Mouse (Mus musculus) retina, embryonic 14.5 days (tissue): ENCODE results near the gene Tnpo3.
A peak's percentile ranks its signal among the peaks of the same experiment; 100 is the strongest.

ENCODE experiments used
- DNase-seq: peaks from one replicate; pipeline ENCODE4 v3.0.0-alpha.2; 2015; ENCODE audit warnings: low spot score

Tnpo3 gene

DNA sequence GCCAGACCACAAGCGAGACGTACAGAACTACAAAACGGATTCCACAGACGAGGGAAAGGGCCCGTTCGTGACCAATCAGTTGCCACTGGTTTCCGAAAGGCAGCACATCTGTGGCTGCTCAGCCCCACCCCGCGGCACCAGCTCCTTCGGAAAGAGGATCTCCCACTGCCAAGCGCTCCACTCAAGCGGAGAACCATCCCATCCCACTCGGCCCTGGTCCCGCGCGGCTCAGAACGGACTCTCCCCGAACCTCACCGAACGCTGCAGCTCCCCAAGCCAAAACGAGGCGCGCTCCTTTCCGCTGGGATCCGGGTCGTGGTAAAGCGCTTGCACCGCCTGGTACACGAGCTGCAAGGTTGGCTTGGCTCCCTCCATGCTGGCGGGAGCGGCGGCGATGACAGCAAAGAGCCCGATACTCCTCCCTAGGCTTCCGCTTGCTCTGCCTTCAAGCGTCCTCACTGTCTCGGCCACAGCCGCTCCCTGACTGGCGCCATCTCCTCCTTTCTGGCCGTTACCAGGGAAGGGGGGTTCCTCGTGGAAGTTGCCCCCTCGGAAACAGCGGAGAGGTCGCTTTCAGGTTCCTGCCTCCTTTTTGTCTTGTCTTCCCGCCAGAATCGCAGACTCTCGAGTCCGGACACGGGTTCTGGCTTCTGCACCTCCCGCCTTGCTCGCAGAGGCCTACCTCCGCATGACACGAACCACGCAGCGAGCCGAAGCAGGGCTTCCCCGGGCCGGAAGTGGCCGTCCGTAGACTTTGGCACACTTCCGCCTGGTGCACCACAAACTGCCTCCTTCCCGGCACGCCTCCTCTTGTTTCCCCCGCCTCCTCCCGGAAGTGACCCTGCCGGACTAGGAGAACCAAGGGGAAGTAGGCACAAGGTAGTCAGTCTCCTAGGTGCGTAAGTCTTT, at the start of gene Tnpo3:
TSS of gene Tnpo3 (minus strand) at position 777 of the 909 bp plus-strand sequence.
- DNase-seq, result peak; percentile 91

- no peak for DNase-seq
These were observed 49.2 kb upstream of the Tnpo3 start for GRCm38 (mm10) chr6:29658626-29659475.

GRCm38 (mm10) chr6:29653271-29653670, 43.6 kb upstream of the Tnpo3 start:
- DNase-seq, result no peak

DNA sequence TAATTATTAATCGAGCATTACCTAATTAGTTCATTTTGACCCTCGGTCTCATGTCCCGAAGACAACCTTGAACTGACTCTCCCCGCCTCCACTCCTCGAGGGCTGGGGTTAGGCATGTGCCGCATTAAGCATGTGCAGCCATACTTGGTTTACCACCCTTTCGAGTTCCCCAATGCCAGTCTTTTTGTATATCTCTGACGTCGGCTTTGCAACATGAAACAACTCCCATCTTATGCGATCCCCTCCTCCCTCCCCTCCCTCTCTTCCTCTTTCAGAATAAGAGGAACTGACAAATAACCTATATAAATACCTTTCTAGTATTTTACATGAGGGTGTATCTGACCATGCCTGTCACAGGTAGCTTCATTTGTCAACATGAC, 40.5 kb upstream of the Tnpo3 start:
- DNase-seq, result no peak

GRCm38 (mm10) chr6:29649494-29650169, 39.9 kb upstream of the Tnpo3 start:
- DNase-seq, result peak; percentile 91

- no peak for DNase-seq
These were observed 32.1 kb upstream of the Tnpo3 start for GRCm38 (mm10) chr6:29641816-29642215.

GRCm38 (mm10) chr6:29639580-29640419, 30.1 kb upstream of the Tnpo3 start:
- DNase-seq, result no peak

- no peak for DNase-seq
These were observed 29.3 kb upstream of the Tnpo3 start for GRCm38 (mm10) chr6:29638844-29639460.

GRCm38 (mm10) chr6:29637397-29638373, 28.0 kb upstream of the Tnpo3 start:
- DNase-seq, result no peak

- no peak for DNase-seq
These were observed 26.8 kb upstream of the Tnpo3 start for GRCm38 (mm10) chr6:29636322-29637092.

DNA sequence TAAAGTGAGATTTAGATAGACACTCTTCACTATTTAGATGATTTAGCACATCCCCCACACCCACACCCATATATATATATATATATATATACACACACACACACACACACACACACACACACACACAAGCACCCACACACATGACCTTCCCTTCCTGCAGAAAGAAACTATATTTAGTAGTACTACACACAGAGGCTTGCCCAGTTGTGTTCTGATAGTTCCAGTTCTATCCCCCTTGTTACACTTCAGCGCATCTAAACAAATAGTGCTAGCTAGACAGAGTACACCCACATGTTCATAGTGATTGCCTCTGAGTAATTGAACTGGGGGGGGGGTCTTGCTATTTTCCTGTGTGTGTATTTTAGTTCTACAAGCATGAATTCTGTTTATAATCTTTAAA, 24.9 kb upstream of the Tnpo3 start:
- no peak for DNase-seq

- DNase-seq, result no peak
These were observed 23.0 kb upstream of the Tnpo3 start for GRCm38 (mm10) chr6:29632552-29633292.

GRCm38 (mm10) chr6:29631751-29632551, 22.3 kb upstream of the Tnpo3 start:
- no peak for DNase-seq

DNA sequence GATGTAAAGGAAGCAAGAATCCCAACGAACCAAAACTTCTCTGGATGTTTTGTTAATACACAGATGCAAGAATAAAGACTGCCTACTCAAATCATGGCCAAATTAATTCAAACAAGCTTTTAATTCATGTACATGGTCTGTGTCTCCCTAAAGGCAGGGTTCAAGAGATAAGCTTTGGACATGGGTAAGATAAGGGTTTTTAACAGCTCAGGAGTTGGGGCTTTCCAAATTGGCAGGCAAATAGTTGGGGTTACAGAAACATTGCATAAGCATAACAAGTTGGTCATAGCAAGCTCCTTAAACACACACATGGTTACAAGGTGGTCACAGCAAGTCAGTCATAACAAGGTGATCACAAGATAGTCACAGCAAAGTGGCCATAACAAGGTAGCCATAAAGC, 20.5 kb upstream of the Tnpo3 start:
- DNase-seq, result no peak

DNA sequence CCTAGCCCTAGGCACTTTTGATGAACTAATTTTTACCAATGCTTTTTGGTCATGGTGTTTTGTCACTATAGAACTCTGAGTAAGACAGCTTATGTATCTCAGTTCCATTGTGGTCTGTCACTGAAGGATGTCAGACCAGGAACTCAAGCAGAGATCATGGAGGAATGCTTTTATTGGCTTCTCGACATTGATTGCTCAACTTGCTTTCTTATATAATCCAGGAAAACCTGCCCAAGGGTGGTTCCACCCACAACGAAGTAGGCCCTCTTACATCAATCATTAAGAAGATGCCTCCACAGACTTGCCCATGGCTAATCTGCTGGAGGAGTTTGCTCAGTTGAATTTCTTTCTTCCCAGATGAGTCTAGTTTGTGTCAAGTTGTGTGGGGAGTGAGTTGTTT, 18.1 kb upstream of the Tnpo3 start:
- DNase-seq, result no peak

DNA sequence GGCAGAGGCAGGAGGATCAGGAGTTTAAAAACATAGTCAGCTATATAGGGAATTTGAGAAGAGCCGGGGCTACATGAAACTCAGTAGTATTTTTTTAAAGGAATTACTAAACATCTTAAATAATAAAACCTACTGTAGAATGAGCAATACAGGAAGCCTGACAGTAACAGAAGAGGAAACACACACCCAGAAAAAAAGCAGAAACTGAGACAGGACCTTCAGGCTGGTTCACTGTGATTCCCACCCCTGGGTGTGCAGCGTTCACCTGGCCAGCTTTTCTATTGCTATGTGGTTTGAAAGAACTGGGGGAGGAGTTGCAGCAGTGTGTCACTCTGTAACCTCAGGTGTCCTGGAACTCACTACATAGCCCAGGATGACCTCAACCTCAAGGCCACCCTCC, 14.2 kb upstream of the Tnpo3 start:
- no peak for DNase-seq

- DNase-seq, result no peak
These were observed 12.6 kb upstream of the Tnpo3 start for GRCm38 (mm10) chr6:29622273-29622672.
